Mouse (Mus musculus) hindbrain, postnatal 0 days (tissue): ENCODE measurements around the gene BC048671. TPM values are rescaled to one million over a fixed set of nuclear protein-coding genes. Genes with fewer than 3 reads are reported as not detected.

Experiments
- ATAC-seq: fragments of 200-750 bp; cut with Nextera tagmentation; 2 replicates; pipeline ENCODE4 v1.8.0; 2017; ENCODE audit warnings: mild to moderate bottlenecking, moderate TSS enrichment, moderate library complexity
- DNase-seq: peaks from one replicate; pipeline ENCODE4 v3.0.0-alpha.2; 2015; ENCODE audit warnings: low spot score
- H3K27ac ChIP-seq: fragments of 300-500 bp; sonication (generic); 2 replicates; pipeline ENCODE4 v1.5.1; 2014; ENCODE audit warnings: mild to moderate bottlenecking
- H3K27me3 ChIP-seq: fragments of 300-500 bp; sonication (generic); 2 replicates; pipeline ENCODE4 v1.6.1; 2014; ENCODE audit warnings: low read length, mixed read lengths; ENCODE audit not compliant: insufficient read depth
- H3K36me3 ChIP-seq: fragments of 300-500 bp; sonication (generic); 2 replicates; pipeline ENCODE4 v1.6.1; 2014; ENCODE audit warnings: low read length, mixed read lengths; ENCODE audit not compliant: insufficient read depth
- H3K4me1 ChIP-seq: fragments of 300-500 bp; sonication (generic); 2 replicates; pipeline ENCODE4 v1.6.1; 2014; ENCODE audit warnings: antibody characterized with exemption, low read length, mixed read lengths; ENCODE audit not compliant: insufficient read depth
- H3K4me2 ChIP-seq: fragments of 300-500 bp; sonication (generic); 2 replicates; pipeline ENCODE4 v1.6.1; 2014; ENCODE audit warnings: low read depth, mild to moderate bottlenecking, low read length, moderate library complexity, mixed read lengths
- H3K4me3 ChIP-seq: fragments of 300-500 bp; sonication (generic); 2 replicates; pipeline ENCODE4 v1.5.1; 2014; ENCODE audit warnings: low read length
- H3K9ac ChIP-seq: fragments of 300-500 bp; sonication (generic); replicated peaks from 2 replicates; pipeline ENCODE4 v1.6.1; 2014; ENCODE audit warnings: mild to moderate bottlenecking, low read length, moderate library complexity, mixed read lengths
- H3K9me3 ChIP-seq: fragments of 300-500 bp; sonication (generic); 2 replicates; pipeline ENCODE4 v1.6.1; 2016; ENCODE audit warnings: low read length, mixed read lengths
- CTCF ChIP-seq: IDR thresholded peaks from 2 replicates; pipeline ENCODE4 v1.5.1; 2016; ENCODE audit warnings: antibody characterized with exemption, control low read depth, low read depth
- WGBS: fragments of 180-500 bp; shearing (Covaris S2); extraction: QIAGEN DNeasy Blood & Tissue Kit; methylation state at CpG from one replicate; pipeline ENCODE4 v1.1.7; 2014; 5-methylcytosine and 5-hydroxymethylcytosine counted together
- polyA plus RNA-seq: library from polyadenylated mRNA; unstranded; fragments of >200 nt; fragmentation: Nextera tagmentation; extraction: Ambion mirVana; gene quantifications from 2 replicates; pipeline ENCODE4 v1.2.1, GENCODE M21; 2015
- total RNA-seq: library from RNA; depleted of rRNA; stranded (reverse); fragments of >200 nt; gene quantifications from 2 replicates; pipeline ENCODE4 v1.2.3, GENCODE M21; 2014; rRNA removed

BC048671 gene
- total and polyA plus RNA-seq, 2 experiments from 2014 or later, result not detected

DNA sequence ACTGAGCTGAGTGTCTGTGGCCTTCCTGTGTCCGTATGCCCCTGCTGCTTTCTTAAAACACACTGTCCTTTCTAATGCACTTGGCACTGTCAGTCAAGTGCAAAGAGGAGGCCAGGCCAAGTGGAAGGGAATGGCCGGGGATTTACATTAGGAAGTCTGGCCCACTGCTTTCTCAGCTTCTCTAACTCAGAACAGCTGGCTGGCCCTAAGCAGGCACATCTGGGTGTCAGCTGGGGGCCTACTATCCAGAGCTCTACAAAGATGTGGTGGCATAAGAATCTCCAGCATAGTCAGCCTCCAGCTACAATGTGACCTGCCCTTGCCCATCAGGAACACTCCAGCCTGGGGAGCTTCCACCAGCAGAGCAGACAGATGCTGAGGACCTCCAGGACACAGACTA lies 49.0 kb downstream of the BC048671 start:
- Histone ChIP-seq H3K36me3 (no peaks in the 10 kb centered on the region), H3K4me2 (no peak overlapping the region), H3K27me3 (no peaks in the 10 kb centered on the region), H3K4me1 (no peaks in the 10 kb centered on the region), H3K4me3 (no peak overlapping the region), H3K9ac (no peak overlapping the region), H3K27ac (no peak overlapping the region), H3K9me3 (no peaks in the 10 kb centered on the region)
- WGBS, result 48% methylated on average over 2 of the region's 2 CpGs
- no peak for ATAC-seq
- no peak for TF ChIP-seq CTCF
- DNase-seq, result no peak

Other genes with a start within 250 kb of the BC048671 start
- gene Vmn1r49, start 222.7 kb upstream of the BC048671 start, total RNA-seq, result not detected in 2 replicates
- not detected in 2 replicates for gene Vmn1r49, start 222.7 kb upstream of the BC048671 start, polyA plus RNA-seq
- not detected in 2 replicates for gene Vmn1r50, start 199.8 kb upstream of the BC048671 start, total RNA-seq
- gene Vmn1r50, start 199.8 kb upstream of the BC048671 start, polyA plus RNA-seq, result not detected in 2 replicates
- not detected in 2 replicates for gene Vmn1r51, start 178.6 kb upstream of the BC048671 start, total RNA-seq
- 0.06 TPM in 1 of 2 replicates, not detected in the other for gene Vmn1r51, start 178.6 kb upstream of the BC048671 start, polyA plus RNA-seq
- gene Vmn1r52, start 126.4 kb upstream of the BC048671 start, total RNA-seq, result not detected in 2 replicates
- gene Vmn1r52, start 126.4 kb upstream of the BC048671 start, polyA plus RNA-seq, result not detected in 2 replicates
- gene V1ra8, start 98.4 kb upstream of the BC048671 start, total RNA-seq, result not detected in 2 replicates
- gene V1ra8, start 98.4 kb upstream of the BC048671 start, polyA plus RNA-seq, result not detected in 2 replicates
- gene Vmn1r53, start 76.8 kb upstream of the BC048671 start, total RNA-seq, result 1.2 TPM in 1 of 2 replicates, not detected in the other
- gene Vmn1r53, start 76.8 kb upstream of the BC048671 start, polyA plus RNA-seq, result not detected in 2 replicates
- gene Vmn1r54, start 54.9 kb upstream of the BC048671 start, total RNA-seq, result not detected in 2 replicates
- gene Vmn1r54, start 54.9 kb upstream of the BC048671 start, polyA plus RNA-seq, result not detected in 2 replicates
- gene Chst13, start 24.0 kb downstream of the BC048671 start, total RNA-seq, result 0.11 and 0.21 TPM in 2 replicates
- 0.20 and 0.35 TPM in 2 replicates for gene Chst13, start 24.0 kb downstream of the BC048671 start, polyA plus RNA-seq
- gene Uroc1, start 32.1 kb downstream of the BC048671 start, total RNA-seq, result 0.07 TPM in 1 of 2 replicates, not detected in the other
- gene Uroc1, start 32.1 kb downstream of the BC048671 start, polyA plus RNA-seq, result 0.04 TPM in 1 of 2 replicates, not detected in the other
- gene Zxdc, start 68.3 kb downstream of the BC048671 start, total RNA-seq, result 45.7 and 49.7 TPM in 2 replicates
- gene Zxdc, start 68.3 kb downstream of the BC048671 start, polyA plus RNA-seq, result 7.4 and 7.8 TPM in 2 replicates
- gene Cfap100, start 127.6 kb downstream of the BC048671 start, total RNA-seq, result 4.2 and 29.4 TPM in 2 replicates
- gene Cfap100, start 127.6 kb downstream of the BC048671 start, polyA plus RNA-seq, result 8.2 and 9.9 TPM in 2 replicates
- 43.2 and 56.4 TPM in 2 replicates for gene Klf15, start 161.4 kb downstream of the BC048671 start, total RNA-seq
- gene Klf15, start 161.4 kb downstream of the BC048671 start, polyA plus RNA-seq, result 26.6 and 29.6 TPM in 2 replicates
- gene Aldh1l1, start 185.2 kb downstream of the BC048671 start, total RNA-seq, result 168 and 214 TPM in 2 replicates
- 131 and 145 TPM in 2 replicates for gene Aldh1l1, start 185.2 kb downstream of the BC048671 start, polyA plus RNA-seq